Mouse (Mus musculus) urinary bladder, adult 18-20 months (tissue): Measurements from ENCODE around the gene Olfr1352.
"Not testable (repeated sequence)": the region's sequence is repeated elsewhere in the genome, so short reads cannot be mapped to it uniquely, and the experiment has no call there.

ENCODE experiments used
- DNase-seq, 2 experiments: peaks; one replicate each; pipeline ENCODE4 v3.0.0; 2022; ENCODE audit warnings: low spot score in 2 of 2, mixed read lengths in 2 of 2

Olfr1352 gene

GRCm38 (mm10) chr10:78980750-78981149, at the start of gene Olfr1352:
Olfr1352 (plus strand) TSS chr10:78981050.
- no peak for DNase-seq

DNA sequence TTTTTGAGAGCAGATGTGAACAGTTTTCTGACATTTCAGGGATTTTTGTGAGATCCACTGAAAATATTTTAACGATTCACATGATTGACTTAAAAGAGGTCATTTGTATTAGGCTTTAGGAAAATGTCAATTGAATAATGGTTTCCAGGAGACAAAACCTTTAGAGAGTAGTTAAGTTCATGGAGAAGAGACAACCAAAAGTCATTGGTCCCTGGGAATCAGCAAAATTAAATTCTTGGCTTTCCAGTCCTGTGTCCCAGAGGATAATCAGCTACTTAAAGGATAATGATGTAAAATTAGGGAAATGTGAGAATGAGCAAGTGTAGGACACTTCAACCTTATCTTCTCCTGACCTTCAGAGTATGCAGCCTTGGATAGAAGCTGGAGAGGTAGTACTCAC, 30.5 kb upstream of the Olfr1352 start, which contains the start of gene Olfr8:
TSS of gene Olfr8 (plus strand) at position 301 of the 400 bp plus-strand sequence.
- DNase-seq = not testable (repeated sequence)

DNA sequence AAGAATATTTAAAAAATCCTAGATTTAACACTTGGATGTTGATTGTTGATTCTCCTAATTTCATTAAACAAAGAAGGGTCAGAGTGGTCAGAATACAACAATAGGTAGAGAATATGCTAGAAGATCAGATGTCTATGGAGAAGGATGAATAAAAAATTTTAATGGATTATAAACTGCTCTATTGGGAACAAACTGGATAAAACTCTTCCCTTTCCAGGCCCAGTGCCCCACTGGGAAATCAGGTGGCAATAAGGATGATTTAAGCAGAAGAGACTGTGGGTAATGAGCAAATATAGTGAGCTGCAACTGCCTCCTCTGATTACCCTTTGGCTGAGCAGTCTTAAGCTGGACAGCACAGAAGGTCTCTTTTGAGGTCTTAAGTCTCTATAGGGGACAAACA, 17.8 kb upstream of the Olfr1352 start, which contains the start of gene Olfr1353:
TSS of gene Olfr1353 (plus strand) at position 301 of the 400 bp plus-strand sequence.
- not testable (repeated sequence) for DNase-seq

- no peak for DNase-seq
Measured at GRCm38 (mm10) chr10:79012172-79012571, 31.3 kb downstream of the Olfr1352 start, which contains the start of gene Olfr1351. Olfr1351 (plus strand) TSS chr10:79012472.

DNA sequence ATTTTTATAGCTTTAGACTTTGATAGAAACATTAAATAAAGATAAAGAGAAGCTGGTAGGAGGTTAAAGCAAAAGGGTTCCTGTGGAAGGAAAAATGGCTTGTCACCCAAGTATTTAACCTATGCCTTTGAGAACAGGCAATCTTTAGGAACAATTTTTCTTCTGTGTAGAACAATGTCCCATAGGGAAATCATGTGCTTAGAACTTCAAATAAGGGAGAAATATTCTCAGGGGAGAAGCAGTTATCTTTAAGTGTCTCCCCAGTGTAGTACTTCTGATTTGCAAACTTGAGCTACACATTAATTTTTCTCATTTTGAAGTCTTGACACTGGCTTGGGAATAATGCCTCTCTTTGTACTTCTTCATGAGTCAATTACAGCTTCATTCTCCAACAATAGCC, 47.6 kb downstream of the Olfr1352 start, which contains the start of gene Olfr57:
TSS of gene Olfr57 (plus strand) at position 301 of the 400 bp plus-strand sequence.
- DNase-seq = no peak
